Mouse (Mus musculus) lung, postnatal 0 days (tissue): ENCODE measurements around the gene Lgsn.

Experiments used
- CTCF ChIP-seq: IDR thresholded peaks from 2 replicates; pipeline ENCODE4 v1.5.1; 2016; ENCODE audit warnings: antibody characterized with exemption, mild to moderate bottlenecking
- EP300 ChIP-seq: IDR thresholded peaks from 2 replicates; pipeline ENCODE4 v1.6.1; 2016; ENCODE audit warnings: antibody characterized with exemption, mild to moderate bottlenecking, control low read depth

DNA sequence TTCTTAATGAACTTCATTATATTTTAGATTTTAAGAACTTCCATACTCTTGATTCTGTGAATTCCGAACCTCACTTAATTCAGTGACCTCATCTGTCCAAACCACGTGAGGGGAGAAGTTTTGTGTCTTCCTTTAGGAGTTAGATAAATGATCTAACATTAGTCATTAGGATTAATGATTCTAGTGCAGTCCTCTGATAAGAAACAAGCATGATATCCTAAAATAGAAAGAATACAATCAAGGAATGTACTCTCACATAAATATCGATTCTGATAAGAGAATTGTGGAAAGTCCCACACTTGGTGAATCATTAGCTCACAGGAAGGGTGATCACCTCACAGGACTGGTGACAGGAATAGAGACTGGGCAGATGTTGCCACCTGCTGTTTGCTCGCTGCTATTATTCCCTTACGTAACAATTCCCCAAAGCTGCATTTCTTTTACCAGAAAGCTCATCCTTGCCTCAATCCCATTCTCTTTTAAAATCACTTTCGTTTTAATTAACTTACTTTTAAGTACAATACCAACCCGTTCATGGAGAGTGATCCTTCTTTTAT, 22.3 kb upstream of the Lgsn start:
- TF ChIP-seq EP300 (0 out of 2 replicates have a peak, but pooled peaks have one; percentile 40), CTCF (peak; percentile 92)
